Mouse (Mus musculus) cerebellum, postnatal 36 days (tissue): ENCODE measurements around the gene Abcg5.

ENCODE experiments used
- DNase-seq, 2 experiments: peaks; one replicate each; pipeline ENCODE4 v3.0.0; 2021 to 2022; ENCODE audit warnings: mixed read lengths in 2 of 2

Abcg5 gene

DNA sequence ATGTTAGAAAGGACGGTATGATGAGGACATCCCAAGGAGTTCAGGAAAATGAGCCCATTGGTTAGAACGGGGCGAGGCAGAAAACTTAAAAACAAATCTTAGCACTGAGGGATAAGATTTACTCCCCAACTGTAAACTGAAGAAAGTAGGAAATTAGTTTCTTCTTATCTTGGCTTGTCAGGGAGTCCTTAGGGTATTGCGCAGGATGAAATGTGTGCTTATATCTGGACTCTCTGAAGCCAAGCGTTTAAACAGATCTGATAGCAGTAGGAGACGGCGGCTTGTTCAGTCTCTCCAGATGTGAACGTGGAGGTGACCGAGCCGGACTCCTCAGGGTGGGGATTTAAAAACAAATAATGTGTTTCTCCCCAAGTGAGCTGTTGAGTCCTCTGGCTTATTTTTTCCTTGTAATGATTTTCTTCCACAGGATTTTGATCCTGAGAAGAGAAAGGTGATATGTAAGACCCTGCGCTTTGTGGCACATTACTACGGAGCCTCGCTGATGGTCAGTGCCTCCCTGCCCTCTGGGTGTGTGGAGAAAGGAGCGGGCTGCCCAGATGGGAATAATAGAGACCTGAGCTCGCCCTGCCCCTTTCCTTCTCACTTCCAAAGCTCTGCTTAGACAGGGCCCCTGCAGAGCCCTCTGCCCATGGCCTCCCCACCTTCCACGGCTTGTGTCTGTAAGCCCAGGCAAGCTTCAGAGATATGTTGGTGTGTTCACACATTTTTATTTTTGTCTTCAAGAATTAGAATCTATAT, 38.3 kb downstream of the Abcg5 start:
- DNase-seq, result no peak

DNA sequence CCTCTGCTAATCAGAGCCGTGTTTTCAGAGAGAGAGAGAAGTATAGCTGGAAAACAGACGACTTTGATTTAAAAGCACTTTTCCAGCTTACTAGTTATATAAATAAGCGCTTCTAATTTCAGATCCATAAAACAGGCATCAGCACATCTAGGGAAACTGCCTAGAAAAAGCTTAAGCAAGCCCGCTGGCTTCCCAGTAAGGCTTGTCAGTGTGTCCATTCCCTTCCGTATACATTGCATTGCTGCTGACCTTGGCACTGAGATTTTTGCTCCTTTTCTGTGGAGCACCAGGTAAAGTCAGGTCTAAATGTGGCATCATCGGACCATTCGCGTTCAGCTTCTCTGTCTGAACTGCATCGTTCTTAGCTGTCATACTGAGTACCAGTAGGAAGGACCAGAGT, 40.5 kb downstream of the Abcg5 start:
- no peak for DNase-seq

DNA sequence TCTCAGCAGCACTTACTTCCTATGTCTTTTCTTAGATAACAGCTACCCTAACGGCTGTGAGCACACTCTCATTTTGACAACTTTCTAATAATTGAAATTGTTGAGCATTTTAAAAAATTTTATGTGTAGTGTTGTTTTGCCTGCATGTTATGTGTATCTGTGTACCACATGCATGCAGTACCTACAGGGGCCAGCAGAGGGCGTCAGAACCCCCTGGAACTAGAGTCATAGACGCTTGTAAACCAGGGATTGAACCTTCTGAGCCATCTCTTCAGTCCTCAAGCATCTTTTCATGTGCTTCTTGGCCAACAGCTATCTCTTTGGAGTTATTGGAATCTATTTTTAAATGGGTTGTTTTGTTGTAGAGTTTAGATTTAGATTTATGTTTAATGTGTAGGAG, 40.9 kb downstream of the Abcg5 start:
- DNase-seq, result peak; percentile 12 to 13

DNA sequence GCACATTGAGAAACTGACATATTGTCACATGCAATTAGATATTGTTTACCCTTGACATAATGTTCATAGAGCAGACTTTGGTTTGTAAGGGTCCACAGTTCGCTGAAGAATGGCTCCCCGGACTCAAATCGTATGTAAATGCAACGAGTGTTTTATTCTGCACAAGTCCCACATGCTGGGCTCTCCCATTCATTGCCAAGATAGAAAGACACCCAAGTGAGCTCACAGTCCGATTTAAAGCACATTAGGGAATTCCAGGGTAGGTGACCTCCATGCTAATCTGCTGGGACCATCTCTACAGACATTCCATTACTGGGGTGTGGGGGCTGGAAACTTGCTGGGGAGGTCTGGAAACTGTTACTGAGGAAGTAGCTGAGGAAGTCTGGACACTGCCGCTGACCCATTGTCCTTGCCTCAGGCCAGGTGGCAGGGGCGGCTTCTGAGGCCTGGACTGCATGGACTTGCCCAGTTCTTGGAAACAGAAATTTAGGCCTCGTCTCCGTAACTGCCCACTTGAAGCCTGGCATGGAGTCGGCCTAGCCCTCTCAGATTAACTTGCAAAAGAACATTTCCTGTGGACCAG, 42.9 kb downstream of the Abcg5 start:
- no peak for DNase-seq

DNA sequence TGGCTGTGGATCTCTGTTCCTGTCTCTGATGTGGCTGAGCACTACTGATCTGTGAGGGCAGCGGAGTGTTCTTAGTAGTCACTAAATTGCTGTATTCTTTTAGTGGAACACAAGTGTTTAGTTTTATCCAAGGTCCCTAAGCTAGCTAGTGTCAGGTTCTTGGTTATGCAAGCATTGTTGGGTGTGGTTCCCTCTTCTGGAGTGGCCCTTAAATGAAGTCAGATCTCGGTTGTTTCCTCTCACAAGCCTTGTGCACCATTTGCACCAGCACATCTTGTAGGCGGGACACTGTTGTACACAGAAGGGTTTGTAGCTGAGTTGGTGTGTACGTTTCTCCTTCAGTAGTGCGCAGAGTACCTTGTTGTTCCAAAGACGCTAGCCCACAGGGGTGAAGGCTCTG, 44.8 kb downstream of the Abcg5 start:
- no peak for DNase-seq

DNA sequence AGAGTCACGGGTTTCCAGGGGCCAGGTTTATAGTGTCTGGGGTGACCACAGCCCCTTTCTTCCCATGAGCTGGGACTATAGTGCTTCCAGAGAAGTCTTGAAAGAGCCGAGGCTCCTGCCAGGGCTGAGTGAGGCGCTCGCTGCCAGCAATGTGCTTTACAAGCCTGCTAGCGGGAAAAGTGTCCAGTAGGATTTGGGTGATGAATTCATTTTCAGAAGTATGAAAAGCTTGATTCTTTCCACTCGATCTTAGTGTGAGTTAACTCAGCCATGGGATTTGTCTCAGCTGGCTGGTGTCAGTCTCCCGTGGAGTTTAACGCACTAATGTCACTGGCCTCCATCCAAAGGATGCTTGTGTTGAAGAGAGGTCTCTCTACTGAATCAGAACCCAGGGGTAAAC, 46.5 kb downstream of the Abcg5 start:
- DNase-seq, result no peak

DNA sequence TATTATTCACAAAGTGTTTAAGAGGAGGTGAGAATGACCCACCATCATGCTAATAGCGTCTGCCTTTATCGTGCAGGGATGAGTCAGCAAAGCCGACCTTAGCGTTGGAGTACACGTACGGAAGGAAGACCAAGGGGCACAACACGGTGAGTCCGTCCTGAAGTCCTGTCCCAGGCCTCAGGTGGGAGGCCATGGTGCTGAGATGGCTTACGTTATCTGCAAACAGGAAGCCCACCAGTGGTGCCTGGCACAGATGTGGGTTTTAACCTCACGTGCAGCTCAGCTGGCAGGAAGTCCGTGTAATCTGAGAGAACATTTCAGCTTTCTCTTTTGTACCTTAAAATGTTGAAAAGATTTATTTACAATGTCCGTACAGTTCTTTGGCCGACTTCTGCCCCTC, 49.4 kb downstream of the Abcg5 start:
- no peak for DNase-seq

DNA sequence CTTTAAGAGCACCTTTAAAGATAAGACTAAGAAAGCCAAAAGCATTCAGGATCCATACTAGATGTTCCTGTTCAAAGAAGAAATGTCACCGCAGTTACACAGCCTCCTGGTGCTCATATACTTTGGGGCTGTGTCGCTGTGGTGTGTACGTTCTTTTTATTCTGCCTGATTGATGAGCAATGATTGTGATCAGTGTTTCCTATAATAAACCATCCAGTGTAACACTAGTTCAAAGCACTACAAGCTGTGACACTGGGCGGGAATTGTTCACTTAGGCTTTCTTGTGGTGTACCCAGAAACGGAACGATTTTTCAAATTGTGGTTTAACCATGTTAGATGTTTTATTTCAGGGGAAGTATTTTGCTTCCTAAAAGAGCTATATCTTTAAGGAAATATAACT, 51.0 kb downstream of the Abcg5 start:
- no peak for DNase-seq

DNA sequence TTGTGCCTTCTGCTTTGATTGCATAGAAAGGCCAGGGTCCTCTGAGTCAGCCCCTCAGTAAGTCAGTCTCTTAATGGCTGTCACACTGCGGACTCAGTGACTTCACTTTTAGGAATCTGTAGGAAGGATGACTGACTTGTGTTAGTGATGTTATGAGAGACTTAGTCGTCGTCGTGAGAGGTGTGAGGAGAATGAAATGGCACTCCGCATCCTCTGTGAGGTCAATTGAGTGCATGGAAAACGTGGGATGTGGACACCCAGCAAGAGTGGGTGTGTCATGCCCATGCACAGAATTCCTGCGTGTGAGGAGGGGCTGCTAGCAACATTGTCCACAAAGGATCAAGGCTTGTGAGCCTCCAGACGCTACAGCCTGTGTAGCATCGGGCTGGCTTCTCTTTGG, 54.2 kb downstream of the Abcg5 start:
- DNase-seq, result no peak

DNA sequence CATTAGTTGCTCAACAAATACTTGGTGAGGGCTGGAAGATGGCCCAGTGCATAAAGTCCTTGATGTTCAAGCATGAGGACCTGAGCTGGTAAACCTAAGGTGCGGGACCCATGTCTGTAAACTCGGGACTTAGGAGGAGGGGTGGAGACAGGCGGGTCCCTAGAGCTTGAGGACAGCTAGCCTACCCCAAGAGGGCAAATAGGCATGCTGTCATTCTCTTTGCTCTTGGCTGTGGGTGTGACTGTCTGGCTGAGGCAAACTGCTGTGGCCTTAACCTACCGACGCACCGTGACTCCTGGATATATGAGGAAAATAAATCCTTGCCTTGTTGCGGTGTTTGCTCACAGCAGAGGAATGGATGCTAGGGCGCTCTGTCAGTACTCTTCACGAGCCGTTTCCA, 55.1 kb downstream of the Abcg5 start:
- no peak for DNase-seq

DNA sequence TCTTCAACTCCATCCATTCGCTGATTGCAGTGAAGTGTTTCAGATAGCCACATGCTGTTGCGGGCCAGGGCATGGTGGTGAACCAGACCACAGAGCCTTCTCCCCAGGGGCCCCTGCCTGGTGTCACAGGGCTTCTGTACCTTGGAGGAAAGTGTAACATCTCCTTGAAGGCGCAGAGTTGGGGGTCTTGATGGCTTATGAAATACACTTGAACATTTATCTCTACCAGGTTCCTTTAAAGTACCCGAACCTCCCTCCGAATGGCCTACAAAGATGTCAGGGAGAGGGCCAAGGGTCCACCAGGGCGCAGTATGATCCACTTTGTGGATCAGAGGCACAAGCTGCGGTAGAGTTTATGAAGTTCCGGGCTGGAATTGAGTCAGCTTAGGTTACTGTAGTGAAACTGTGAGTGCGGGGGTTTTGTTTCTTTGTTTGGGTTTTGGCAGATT, 55.9 kb downstream of the Abcg5 start:
- DNase-seq, result peak; percentile 20 to 32

DNA sequence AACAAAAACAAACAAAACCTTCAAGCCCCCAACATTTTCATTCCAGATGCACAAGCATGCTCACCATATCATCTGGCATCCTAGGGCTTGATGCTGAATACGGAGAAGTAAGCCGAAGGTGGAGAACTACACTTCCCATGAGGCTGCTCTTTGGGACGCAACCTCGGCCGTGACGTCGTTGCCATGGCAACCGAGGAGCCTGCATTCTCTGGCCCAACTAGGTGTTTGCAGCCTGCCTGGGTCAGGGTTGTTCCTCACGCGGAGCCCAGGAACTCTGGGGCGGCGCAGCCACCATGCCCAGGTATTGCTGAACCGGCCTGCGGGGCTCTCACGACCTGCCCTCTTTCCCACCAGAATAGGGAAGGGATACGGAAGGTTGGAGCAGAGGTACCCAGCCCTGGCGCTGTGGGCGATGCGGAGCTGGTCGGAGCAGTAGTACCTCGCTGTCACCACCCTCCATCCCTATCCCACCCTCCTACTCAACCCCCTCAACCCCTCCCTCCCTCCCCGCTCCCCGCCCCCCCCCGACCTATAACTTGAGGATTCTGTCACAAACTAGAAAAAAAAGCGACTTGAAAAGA, 56.4 kb downstream of the Abcg5 start, which contains the start of gene Dync2li1:
Gene Dync2li1, plus strand, starts transcription at position 221 of the 581 bp plus-strand sequence.
- DNase-seq, result peak; percentile 89 to 91

DNA sequence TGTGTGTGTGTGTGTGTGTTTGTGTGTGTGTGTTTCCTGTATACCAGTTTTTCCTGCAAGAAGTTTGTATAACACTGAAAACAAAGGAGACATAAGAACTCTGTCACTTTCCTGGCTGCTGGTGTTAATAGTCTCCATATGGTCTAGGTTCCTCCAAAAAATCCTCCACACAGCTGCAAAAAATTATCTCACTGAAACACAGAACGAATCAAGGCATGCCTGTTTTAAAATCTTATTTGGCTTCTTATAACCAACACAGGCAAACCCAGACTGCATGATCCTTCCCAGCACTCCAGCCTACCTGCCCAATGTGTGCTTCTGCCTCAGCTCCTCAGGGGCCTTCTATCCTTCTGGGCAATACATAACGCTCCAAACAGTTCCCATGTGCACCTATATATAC, 59.9 kb downstream of the Abcg5 start:
- no peak for DNase-seq

DNA sequence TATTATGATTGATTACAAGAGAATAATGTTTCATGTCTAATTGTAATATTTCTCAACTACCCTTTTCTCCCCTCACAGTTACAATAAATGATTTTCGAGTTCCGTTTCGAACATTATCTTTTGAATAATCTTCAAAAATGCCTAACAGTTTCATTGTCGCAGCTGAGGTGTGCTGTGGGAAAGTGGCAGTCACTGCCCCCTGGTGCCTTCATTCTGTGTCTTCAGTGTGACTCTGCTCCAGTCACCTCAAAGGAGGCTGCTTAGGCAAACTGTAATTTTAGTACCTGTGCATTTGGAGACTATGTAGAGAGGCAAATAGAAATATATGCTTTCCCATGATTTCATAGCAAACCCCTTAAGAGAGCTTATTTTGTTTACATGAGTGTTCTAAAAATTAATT, 60.8 kb downstream of the Abcg5 start:
- DNase-seq, result no peak

DNA sequence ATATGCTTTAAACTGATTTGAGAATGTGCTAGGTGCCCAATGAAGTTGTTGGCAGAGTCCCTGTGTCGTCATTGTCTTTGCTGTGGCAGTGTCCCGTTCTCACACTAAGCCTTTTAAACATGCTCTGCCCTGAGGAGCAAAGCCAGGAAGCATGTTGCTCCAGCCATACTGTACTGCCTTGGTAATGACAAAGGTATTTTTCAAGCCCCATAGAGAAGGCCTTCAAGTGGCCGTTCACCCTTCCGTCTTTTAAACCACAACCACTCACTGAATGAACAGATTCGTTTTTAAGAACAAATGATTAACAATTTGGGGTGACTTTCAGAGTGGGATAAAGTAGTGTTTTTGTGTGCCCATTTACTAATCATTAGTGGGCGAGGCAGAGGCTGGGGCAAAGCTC, 61.6 kb downstream of the Abcg5 start:
- DNase-seq, result no peak

DNA sequence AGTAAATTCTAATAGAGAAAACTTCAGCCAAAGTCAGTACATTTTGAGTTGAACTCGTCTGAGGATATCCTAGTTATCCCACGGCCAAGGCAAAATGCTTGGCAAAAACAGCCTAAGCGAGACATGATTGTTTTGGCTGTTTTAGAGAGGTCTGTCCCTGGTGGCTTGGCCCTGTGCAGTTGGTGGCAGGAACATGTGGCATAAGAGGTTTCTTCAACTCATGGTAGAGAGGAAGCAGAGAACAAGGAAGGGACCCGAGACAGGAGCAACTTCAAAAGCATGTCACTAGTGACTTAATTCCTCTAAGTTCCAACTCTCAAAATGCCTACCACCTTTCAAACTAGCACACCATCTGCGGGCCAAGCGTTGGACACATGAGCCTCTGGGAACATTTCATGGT, 62.2 kb downstream of the Abcg5 start:
- no peak for DNase-seq

DNA sequence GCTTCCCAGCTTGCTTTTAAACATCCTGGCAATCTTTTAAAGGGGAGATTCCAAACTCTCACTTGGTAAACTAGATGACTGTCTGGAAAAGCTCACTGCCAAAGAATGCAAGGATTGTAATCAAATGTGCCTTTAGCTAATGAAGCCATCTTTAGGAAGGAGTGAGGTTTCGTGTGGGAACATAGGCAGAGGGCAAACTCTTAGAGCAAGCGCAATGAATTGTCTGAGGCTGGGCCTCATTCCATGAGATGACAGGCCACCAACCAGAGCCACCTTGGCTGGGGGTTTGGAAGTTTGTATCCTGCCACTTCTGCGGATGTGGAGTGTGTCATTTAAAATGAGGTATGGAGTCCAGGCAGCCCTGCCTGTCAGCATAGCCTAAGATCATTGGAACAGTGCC, 62.7 kb downstream of the Abcg5 start:
- no peak for DNase-seq

DNA sequence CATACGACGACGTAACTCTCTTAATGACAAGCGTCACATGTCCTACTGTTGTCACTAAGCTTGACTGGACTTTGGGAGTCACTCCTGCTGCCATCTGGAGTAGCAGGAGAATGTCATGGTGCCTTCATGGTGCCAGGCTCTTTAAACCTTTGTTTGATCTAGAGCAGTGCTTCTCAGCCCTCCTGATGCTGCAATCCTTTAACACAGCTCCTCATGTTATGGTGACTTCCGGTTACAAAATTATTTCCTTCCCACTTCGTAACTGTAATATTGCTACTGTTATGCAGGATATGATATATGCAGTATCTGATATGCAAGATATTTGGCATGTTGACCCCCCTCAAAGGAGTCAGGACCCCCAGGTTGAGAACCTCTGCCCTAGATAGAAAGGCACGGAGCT, 63.7 kb downstream of the Abcg5 start:
- DNase-seq, result no peak

DNA sequence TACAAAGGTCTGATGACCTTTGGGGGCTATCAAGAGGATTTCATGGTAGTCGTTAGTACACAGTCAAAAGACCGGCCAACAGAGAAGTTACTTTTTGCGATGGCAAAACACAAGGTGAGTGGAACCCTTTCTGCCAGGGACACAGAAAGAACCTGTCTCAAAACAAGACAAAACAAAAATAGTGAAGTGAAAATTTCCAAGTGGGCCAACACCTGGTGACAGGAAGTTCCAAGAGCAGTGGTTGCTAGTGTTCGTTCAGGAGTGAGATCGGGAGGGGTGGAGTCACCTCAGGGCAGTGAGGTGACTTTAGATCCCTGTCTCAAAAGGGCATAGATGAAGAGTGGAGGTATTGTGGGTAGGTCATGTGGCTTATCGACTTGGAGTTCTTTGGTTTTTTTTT, 64.9 kb downstream of the Abcg5 start:
- DNase-seq, result no peak

DNA sequence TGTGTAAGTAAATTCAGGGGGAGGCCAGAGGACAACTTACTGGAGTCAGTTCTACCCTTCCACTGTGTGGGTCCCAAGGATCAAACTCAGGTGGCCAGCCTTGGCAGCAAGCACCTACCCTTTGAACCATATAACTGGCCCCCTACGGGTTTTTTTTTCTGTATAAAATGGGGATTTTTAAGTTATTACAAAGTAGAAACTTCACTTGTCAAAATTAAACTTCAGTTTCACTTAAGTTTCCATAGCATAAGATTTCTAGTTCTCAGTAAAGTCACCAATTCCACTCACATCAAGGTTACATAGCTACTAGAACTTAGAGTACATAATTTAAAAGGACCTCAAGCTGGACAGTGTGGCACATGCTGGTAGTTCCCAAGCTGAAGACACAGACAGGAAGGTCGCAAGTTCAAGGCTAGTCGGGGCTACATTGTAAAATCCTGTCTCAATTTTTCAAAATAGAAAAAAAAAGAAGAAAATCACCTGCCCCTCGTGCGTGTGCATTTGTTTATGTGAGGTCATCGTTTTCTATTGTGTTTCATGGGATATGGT, 66.2 kb downstream of the Abcg5 start:
- no peak for DNase-seq

DNA sequence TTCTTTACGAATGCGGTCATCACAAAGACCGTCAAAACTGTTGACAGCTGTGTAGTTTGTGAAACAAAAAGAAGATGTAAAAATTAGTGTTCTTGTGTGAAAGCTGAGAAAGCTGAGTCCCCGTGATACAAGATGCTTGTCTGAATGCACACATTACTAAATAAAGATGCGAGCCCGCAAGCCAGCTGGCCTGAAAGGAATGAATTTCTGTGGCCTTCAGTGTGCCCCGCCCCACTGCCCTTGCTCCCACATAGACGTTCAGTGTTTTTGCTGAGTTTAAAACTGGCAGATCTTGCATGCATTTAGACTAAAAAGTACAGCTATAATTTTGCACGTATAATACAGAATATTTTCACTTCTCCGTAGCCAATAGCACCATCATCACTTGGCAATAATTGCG, 67.0 kb downstream of the Abcg5 start:
- DNase-seq, result no peak

DNA sequence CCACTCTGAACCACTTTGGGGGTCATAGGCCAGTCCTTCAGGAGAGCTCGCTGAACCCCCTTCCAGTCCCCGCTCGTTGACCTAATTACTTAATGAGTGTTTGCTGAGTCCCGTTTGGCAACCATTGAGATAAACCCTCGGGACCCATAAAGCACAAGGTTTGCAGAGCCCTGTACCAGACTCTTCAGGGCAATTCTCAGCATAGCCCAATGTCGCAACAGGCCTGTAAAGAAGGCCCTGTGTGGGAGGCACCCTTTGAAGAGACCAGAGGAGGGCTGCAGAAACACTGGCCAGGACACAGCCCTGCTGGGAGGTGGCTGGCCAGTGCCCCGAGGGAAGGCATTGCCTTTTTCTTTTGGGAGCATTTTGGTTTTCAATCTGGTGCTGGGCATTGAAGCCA, 70.8 kb downstream of the Abcg5 start:
- DNase-seq, result no peak

DNA sequence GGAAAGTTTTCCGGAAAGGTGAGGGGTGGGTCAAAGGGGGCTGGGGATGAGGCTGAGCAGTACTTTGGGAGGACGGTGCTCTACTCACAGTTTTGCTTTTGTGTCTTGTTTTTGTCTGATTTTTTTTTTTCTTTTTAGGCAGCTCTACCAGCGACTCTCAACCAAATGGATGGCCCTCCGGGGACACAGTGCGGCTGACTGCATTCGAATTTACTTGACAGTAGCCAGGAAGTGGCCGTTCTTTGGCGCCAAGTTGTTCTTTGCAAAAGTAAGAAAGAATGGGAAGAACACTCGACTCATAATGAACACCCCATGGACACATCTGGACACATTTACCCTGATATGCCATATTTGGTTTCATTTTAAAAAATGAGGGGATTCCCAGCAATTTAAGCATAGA, 71.3 kb downstream of the Abcg5 start:
- DNase-seq, result no peak

DNA sequence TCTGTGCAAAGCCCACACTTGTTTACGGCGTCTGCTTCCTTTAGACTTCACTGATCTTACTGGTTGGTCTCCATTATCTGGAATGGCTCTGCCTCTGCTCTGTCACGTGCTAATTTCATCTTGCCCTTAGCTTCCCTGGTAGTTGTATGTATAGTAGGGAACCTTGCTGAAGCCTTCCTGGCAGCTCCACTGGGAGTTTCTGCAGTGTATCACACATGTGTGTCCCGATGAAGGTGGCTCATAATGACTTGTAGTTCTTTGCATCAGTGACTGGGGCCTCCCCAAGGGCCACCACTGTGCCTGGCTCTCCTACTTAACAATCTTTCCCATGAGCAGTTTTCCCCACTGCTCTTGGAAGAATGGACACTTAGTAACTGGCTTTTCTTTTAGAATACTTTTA, 74.2 kb downstream of the Abcg5 start:
- DNase-seq, result no peak
